Mouse (Mus musculus): Measurements from ENCODE around the gene Pigv.

Pigv gene

DNA sequence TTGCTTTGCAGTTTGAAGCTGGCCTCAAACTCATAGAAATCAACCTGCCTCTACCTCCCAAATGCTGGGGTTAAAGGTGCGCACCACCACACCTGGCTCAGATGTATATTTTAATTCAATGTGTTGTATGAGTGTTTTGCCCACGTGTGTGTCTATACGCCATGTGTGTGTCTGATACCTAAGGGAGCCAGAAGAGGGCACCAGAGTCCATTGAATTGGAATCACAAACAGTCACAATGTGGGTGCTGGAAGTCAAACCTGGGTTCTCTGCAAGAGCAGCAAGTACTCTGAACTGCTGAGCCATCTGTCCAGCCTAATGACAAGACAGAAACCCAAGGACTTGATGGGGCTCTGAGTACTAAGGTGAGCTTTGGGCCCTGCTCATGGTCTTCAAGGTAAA, 27.3 kb downstream of the Pigv start:
- DNase-seq: no peak

DNA sequence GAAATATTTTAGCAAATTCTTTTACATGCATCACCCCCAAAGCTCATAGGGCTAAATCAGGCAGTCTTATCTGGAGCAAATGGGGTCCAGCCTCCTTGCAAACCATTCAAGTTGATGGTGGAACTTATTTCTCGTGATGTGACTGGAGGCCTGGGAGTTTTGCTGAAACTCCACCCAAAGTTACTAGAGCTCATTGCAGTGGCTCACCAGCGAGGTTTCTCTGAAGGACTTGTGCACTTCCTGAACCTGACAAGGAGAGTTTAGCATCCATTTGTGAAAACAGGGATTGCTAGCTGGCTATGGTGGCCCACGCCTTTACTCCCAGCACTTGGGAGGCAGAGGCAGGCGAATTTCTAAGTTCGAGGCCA, 38.4 kb downstream of the Pigv start:
- DNase-seq: no peak

DNA sequence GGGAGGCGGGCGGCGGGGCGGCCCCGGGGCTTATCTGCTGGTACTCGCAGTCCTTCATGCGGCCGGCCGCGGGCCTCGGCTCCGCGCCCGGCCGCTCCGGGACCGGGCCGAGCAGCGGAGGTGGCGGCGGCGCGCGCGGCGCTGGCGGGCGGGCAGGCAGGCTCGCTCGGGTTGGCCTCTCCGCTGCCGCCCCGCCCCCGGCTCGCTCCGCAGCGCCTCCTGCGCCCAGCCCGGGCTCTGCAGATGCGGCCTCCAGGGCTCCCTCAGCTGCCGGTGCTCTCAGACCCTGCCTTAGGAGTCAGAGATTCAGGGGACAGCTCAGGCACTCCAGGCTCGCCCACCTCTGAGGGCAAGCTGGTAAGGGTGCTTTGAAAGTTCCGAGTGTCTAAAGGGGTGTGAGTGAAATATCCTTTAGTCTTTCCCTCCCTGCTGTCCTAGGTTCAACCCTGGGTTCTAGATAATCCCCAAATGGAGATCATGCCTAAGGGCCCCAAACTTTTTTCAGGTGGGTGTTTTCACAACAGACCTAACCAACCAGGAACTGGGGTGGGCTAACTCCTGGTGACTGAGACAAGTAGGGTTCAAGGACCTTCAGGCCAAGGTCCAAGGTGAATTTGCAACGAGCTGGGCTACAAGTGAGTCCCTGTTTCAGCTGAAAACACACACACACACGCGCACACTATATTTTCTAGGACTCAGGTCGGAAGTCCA, 39.0 kb downstream of the Pigv start:
- peak; percentile 93 for DNase-seq

DNA sequence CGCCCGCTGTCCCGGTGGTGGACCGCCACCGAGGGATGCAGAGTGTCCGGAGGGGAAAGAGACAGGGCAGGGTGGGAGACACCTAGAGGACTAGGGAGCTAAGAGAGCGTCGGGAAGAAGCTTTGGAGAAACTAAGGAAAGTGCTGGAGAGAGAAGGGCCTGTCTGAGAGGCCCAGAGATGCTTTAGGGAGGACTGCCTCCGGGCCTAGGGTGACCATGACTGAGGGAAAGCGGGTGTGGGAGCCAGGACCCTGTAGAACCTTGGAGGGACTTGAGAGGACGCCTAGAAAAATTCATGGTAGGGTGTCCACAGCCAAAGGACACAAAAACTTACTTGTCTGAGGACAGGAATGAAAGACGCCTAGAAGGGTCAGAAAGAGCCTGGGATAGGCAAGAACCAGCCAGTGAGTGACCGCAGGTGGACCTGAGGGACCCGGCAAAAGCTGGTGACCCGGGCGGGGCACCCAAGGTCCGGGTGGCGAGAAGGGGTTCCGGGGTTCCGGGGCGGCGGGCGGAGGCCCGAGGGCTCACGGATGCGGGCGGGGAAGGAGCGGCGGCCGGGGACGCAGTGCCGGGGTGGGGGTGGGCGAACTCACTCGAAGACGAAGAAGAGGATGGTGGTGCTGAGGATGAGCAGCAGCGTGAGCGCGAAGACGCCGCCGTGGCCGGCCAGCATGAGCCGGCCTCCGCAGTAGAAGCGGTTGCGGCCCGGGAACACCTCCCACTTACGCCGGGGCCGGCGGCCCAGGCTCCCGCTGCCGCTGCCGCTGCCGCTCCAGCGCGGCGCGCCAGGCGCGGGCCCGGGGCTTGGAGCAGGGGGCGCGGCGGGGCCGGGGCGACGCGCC, 39.7 kb downstream of the Pigv start:
- peak; percentile 45 for DNase-seq

DNA sequence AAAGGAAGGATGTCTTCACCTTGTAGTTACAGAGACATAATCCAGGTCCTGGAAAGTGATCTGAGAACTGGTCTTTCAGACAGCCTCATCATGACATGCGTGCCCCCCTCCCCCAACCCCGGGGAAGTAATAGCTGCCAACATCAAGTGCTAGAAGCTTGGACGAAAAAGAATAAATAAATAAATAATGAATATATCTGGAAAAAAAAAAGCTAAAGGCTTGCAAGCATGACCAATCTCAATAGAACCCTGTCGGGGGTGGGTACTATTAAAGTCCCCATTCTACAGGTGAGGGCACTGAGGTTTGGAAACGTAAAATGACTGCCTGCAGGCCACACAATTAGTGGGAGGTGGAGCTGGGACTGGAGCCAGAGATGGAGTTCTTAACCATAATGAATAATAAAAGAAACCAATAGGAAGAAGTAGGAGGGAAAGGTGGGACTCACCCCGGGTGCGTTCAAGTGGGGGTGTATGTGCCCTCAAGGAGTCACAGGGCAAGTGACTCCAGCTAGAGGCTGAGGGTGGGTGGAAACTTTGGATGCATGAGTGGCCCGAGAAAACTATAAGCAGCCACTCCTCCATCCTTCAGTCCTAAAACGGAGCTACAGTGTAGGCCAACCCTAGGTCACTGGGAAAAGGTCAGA, 40.6 kb downstream of the Pigv start:
- DNase-seq: peak; percentile 50

DNA sequence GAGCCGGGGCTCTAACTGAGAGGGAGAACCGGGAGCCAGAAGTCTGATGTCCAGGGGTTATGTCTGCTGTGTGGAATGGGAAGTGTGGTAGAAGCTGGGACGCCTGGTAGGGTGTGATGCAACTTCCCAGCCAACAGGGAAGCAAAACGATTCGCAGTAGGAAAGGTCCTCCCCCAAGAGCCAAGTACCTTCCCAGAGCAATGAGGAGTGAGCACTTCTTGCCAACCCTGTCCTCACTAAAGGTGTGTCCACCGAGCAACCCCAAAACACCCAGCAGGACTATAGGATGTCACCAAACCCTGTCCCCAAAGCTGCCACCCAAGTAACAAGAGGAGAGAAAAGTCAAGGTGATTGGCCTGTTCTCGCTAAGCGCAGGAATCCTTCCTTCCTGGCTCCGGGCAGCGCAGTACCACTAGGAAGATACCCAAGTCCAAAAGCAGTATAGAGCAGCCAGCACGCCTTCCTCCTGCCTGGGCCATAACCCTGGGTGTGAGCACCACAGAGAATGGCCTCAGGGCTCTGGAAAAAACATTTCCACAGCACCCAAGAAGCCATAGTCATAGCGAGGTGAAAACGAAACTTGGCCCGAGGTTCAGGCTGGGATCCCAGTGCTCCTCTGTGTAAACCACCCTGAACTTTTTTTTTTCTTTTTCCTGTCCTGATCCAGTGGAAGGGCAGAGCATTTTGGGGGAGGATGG, 41.2 kb downstream of the Pigv start:
- DNase-seq: peak; percentile 42

DNA sequence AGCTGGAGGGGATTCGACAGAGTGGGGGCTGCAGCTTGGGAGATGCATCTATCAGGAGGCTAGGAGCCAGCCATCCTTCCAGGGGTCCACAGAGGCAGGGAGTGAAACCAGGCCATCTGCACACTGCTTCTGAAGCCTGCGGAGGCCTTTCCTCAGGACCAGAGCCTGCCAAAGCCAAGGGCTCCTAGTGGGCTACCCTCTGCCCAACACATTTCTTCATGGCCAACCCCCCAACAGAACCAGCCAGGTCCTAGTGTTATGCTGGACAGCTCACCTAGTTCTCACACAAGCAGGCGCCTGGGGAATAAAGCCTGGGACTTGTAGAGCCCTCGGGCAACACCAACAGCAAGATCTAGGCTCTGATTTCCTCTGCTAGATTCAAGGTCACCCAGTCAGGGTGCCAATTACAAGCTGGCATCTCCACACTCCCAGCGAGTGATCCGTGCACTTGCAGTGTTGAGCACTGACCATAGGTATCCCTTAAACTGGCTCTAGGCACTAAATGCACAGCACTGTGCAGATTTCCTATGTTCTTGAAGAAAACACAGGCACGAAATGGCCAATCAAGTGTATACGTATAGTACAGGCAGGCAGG, 42.0 kb downstream of the Pigv start:
- peak; percentile 8 for DNase-seq

DNA sequence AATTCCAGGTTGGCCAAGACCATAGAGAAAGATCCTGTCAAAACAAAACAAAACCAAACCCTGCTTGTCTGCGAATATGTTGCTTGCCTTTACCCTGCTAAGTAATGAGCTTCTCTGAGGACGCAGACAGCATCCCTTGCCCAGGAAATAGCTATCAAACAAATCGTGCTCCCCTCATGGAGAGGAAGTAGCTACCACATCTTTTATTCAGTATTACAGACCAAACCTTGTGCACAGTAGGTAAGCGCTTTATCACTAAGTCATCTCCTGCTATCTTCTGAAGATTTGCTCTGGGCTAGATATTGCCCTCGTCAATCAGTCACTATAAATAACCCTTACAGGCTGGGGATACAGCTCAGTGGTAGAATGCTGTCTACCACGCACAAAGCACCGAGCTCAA, 43.3 kb downstream of the Pigv start:
- DNase-seq: no peak

DNA sequence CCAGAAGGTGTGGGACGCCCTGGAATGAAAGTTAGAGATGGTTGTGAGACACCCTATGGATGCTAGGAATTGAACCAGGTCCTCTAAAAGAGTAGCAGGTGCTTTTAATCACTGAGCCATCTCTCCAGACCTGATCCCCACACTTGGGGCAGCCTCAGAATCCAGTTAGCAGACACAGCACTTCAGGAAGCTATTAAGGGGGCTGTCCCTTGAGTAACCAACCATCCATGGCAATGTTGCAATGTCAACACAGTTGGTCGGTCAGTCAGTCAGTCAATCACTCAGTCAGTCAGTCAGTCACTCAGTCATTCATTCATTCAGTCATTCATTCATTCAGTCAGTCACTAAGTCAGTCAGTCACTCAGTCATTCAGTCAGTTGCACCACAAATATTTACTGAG, 43.9 kb downstream of the Pigv start:
- no peak for DNase-seq

DNA sequence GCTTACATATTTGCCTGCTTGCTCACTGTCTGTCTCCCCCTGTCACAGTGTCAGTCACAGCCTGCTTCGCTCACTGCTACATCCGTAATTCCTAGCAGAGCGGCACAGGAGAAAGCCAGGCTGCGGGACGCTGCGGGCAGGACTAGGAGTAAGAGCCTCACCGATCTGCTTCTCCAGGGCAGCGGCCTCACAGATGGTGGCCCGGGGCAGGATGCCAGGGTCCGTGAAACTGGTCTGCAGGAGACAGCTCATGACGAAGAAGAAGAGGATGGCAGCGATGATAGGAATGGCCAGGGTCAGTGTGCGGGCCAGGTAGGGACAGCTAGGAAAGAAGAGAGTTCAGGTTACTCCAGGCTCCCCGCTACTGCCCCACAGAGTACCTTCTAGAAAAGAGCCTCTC, 45.4 kb downstream of the Pigv start:
- DNase-seq: no peak

DNA sequence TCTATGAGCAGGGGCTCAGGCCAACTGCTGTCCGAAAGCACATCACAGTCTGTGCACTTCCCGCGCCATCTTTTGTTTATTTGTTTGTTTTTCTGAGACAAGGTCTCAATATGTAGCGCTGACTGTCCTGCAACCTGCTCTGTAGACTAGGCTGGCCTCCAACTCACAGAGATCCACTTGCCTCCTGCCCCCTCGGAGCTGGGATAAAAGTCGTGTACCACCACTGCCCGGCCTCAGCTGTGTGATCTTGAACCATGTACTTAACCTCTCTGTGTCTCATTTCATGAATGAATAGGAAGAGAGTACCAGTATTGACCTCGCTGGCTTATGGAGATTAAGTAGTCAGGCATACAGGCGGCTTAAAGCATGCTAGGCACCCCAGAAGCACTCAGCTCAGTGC, 45.8 kb downstream of the Pigv start:
- no peak for DNase-seq

DNA sequence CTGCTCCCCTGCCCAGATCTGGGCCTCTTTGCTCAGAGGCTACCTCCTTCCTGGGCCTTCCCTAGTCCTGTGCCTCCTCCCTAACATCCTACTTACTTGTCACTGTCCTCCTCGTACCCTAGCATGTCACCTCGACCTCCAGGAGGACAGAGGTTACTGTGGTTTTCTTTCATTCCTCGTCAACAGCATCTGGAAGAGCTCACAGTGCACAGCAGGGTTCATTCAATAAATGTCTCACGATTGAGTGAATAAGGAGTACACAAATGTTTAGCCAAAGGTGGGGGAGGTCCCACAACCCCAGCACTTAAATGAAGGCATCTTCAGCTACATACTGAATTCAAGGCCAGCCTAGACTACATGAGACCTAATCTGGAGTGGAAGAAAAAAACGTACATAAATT, 46.2 kb downstream of the Pigv start:
- no peak for DNase-seq

DNA sequence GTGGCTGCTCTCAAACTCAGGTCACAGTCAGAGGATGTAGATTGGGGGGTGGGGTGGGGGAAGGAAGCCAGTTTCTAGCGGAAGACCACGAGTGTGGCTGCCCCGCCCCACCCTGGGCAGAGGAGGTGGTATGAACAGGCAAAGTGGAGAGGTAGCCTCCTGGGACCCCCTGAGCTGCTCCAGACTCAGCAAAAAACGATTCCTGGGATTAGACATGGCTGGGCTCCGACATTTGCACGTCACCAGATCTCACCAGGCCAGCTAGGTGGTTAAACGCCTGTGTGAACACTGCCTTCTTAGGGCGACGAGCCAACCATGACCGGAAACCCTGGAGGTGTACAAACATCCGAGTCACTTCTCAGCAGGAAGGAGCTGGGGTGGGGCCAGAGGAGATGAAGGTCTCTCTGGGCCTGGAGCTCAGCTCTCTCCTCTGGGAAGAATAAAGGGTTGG, 46.8 kb downstream of the Pigv start:
- peak; percentile 75 for DNase-seq

DNA sequence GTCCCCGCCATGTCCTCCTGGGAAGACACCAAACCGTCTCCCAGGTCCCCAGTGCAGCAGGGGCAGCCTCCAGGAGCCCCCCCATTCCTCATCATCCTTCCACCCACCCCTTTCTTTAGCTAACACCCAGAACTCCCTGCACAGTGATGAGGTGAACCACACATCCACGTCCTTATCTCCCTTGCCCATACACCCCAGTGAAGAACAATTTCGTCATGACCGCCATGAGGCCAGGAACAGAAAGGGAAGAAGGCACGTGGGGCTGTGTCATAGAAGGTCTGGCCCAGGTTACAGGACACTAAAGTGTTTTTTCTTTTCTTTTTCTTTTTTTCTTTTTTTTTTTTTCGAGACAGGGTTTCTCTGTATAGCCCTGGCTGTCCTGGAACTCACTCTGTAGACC, 47.6 kb downstream of the Pigv start:
- DNase-seq: no peak

DNA sequence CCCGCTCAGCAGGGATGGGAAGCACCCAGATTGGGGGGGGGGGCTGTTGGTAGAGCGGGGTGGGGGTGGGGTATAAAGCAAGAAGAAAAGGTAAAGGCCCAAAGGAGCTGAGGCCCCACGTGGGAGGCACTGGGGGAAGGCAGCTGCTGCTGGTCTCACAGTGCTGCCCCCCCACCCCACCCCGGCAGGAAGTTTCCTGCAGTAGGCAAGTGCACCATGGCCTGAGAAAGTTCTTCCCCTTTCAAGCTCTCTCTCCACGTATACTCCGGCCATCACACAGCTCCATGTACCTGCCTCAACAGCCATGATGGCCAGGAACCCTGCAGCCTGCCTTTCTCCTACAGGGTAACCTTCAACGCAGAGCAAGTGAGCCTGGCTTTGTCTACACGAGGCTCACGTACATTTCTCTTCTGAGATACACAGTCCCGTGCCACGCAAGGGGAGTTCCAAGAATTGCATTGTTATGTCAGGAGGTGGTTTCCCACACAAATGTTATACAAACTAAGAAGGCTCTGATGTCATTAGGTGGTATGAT, 50.2 kb downstream of the Pigv start:
- DNase-seq: no peak

DNA sequence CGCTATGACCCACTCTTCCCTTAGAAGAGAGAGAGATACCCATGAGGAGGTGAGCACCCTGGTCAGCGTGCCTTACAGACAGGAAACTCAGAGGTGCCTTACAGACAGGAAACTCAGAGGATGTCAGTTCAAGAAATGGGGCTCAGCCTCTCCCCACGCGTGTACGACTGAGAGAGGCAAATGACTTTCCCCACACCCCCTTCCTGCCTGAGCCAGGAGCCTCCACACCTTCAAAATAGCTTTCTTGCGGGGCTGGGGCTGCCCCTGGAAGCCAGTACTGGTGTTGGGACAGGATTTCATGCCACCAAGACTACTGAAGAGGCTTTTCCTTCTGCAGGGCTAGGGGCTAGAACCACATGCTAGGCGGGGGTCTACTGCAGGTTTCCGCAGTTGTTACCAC, 51.8 kb downstream of the Pigv start:
- no peak for DNase-seq

DNA sequence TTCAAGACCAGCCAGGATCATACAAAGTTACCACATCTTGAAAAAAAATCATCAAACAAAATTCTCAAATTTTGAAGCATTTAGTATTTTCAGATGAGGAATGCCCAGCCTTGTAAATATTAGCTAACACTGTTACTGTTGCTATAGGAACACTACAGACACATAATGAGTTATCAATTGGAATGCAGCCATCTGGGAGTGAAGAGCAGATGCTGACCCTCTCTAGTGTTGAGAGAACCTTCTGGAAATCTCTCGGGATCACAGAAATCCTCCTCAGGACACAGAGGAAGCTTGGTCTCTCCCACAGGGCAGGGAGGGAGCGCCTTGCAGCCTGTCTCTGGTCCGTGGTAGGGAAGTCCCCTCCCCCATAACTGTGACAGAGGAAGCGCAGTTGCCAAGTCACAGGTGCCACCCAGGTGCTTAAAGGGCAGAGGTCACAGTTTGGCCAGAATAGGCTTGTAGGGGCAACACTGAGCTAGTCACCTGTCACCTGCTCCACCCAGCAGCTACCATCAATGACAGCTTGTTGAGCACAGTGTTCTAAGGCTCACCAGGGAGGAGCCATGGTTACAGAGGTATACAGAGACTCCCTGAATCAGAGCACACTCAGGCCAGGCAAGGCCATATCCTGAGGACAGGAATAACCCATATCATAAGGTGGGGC, 52.8 kb downstream of the Pigv start:
- no peak for DNase-seq

DNA sequence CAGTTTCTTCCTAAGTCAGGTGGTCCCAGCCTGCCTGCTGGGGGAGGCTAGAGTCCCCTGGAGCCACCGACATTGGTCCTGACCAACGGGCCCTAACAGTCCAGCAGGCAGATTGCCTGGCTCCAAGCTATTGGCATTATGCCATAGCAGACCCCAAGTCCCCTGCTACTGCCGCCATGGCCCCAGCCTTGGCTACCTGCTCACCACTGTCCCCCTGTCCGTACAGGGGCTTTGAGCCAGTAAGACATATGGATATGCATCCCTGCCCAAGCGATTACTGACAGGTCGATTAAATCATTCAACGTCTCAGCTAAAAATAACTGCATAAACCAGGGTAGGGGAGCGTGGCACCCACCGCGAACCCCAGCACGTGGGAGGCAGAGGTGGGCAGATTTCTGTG, 54.5 kb downstream of the Pigv start:
- no peak for DNase-seq

DNA sequence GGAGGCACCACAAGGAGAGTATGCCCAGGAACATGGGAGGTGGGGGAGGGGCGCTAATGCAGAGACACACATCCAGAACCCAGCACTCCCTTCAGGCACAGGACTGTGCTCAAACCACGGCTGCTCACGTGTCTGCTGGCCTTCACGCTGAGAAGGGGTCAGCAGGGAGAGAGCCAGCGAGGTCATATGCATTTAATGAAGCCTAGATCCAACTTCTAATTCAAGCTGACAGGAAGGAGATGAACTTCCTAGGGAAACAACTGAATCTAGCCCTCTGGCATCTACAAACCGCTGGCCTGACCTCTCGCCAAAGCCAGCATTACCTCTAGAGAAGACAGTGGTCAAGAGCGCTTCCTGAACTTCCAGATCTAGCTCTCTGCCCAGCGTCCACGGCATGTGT, 57.0 kb downstream of the Pigv start:
- DNase-seq: no peak

DNA sequence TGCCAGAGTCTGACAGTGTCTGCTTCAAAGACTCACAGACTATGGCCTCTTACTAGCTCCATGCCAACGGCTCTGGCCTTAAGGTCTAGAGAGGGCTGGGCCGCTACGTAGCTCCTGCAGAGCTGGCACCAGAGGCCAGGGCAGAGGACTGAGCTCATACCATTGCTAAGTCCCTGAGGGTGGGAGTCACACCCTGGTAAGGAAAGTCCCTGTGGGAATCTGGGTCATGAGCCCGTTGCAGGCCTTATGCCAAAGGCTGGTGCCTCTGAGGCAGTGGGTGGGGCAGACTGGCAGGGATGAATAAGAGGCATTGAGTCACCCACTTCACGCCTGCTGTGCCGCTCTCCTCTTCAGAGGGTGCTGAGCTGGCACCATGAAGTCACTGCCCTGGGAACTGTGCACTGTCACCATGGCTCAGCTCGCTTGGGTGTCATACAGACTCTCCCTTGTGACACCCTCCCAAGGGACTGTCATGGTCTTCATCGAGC, 58.1 kb downstream of the Pigv start:
- no peak for DNase-seq

DNA sequence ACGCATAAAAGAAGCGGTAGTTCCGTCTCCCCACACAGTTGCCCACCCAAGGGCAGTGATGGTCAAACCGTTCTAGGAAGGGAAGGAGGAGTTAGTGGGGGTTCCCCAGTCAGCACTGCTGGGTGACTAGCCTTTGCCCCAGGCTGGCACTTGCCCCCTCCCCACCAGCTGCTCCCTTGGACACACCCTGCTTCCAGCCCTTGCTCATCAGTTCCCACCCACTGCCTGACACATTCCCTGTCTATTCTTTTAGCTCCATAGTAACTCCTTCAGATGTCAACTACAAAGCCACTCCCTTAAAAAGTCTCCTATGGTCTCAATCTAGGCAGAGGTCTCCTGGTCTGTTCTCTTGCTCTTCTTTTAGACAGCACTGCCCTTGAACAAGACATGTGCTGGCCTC, 58.6 kb downstream of the Pigv start:
- no peak for DNase-seq

DNA sequence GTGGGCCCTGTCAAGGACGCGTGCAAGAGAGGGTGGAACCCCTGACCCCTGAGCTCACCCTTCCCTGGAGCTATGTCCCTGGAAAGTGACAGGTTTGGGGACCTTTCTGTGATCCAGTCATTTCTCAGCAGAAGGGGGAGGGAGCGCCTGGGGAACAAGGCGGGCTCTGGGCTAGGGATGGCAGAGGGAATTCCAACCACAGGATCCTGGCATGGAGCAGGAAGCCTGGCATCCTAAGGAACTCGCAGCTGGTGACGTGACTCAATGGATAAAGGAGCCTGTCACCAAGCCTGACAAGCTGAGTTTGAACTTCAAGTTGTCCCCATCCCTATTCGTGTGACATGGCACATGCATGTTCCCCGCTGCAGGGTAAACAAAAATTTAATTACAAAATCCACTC, 59.4 kb downstream of the Pigv start:
- no peak for DNase-seq

Data from kidney, adult 18-20 months (tissue).